Mouse (Mus musculus): ENCODE measurements around the gene Ndufb8. TPM values are rescaled to one million over a fixed set of nuclear protein-coding genes. Genes with fewer than 3 reads are reported as not detected.

Gene Ndufb8
- total RNA-seq (2023): 116 TPM

GRCm38 (mm10) chr19:44554861-44555590 is at the start of gene Ndufb8:
Ndufb8 (minus strand) TSS chr19:44555440.

GRCm38 (mm10) chr19:44562652-44563206 is 7.5 kb upstream of the Ndufb8 start, which contains the start of gene Hif1an:
Hif1an (plus strand) TSS chr19:44562850.

GRCm38 (mm10) chr19:44552731-44553130 is 2.5 kb downstream of the Ndufb8 start, which contains the start of gene Gm20538:
Gm20538 (minus strand) TSS chr19:44552831.

GRCm38 (mm10) chr19:44545321-44546041 is 9.8 kb downstream of the Ndufb8 start, which contains the start of gene Sec31b:
Sec31b (minus strand) TSS chr19:44545864.

Other genes starting within 250 kb of the Ndufb8 start
- 1.0 TPM for gene Scd4, start 222.3 kb downstream of the Ndufb8 start, total RNA-seq (2023)
- 30.7 TPM for gene Scd1, start 147.6 kb downstream of the Ndufb8 start, total RNA-seq (2023)
- gene Wnt8b, start 62.0 kb downstream of the Ndufb8 start, total RNA-seq (2023): not detected
- 2.2 TPM for gene Sec31b, start 9.6 kb downstream of the Ndufb8 start, total RNA-seq (2023)
- not detected for gene Gm20538, start 2.6 kb downstream of the Ndufb8 start, total RNA-seq (2023)
- gene Hif1an, start 7.4 kb upstream of the Ndufb8 start, total RNA-seq (2023): 61.5 TPM
- gene Pax2, start 200.6 kb upstream of the Ndufb8 start, total RNA-seq (2023): not detected